Mouse (Mus musculus) megakaryocyte, embryonic 14.5 days (primary cell): ENCODE data around the gene Xylt1.

ENCODE experiments used
- FLI1 ChIP-seq: IDR thresholded peaks from 2 replicates; pipeline ENCODE4 v1.6.1; 2012; ENCODE audit warnings: low read length, inconsistent platforms, mixed read lengths
- GATA1 ChIP-seq: IDR thresholded peaks from 3 replicates; pipeline ENCODE4 v1.6.1; 2012; ENCODE audit warnings: mixed read lengths, low read length, inconsistent platforms, borderline replicate concordance

DNA sequence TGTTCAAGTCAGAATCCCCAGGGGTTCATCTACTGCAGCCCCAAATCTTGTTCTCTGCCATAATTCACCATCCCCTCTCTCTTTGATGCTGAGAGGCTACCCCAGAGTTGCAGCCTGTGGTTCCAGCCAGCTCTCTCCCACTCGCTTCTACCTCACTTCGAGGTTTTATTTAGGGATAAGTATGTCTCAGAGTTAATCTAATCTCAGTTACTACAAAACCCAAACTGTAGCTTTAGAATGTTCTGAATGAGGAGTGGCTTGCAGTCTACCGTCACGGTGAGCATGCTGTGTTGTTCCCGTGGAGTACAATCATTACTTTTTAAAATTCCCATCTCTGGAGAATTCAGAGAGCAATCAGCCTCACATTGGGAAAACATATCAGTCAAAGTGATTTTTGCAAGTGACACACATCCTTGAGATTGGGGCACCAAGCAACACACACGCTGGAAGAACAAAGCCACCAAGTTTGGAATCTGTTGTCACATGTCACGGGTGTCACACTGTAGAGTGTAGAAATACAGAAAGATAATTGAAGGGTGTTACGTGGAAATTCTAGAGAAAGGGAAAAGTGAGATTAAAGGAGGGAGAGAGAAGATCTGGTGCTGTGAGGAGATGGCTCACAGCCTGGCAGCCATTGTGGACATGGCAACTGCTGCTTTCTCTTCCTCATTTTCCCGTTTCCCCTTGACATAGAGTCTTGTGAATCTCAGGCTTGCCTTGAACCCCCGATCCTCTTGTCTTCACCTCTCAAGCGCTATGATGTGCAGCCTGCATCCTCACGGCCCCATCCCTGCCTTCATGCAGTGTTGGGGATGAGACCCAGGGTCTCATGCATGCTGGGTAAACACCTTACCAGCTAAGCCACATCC, 149.2 kb downstream of the Xylt1 start:
- TF ChIP-seq GATA1, result no peak
- no peak for TF ChIP-seq FLI1
